Mouse (Mus musculus) midbrain, postnatal 0 days (tissue): ENCODE measurements at regions not wholly inside any gene's neighbourhood (a gene's known extent, or its start where the extent isn't known, plus 50 kb on each side); places are given as distances from the start of the nearest gene placed in this dataset.

ENCODE experiments used
- ATAC-seq: fragments of 200-750 bp; cut with Nextera tagmentation; 2 replicates; pipeline ENCODE4 v1.8.0; 2017; ENCODE audit warnings: moderate number of reproducible peaks, mild to moderate bottlenecking, moderate TSS enrichment, moderate library complexity; ENCODE audit not compliant: low FRiP score
- DNase-seq: peaks from one replicate; pipeline ENCODE4 v3.0.0-alpha.2; 2015; ENCODE audit warnings: low spot score
- H3K27ac ChIP-seq: fragments of 300-500 bp; sonication (generic); 2 replicates; pipeline ENCODE4 v1.5.1; 2014; ENCODE audit warnings: low read depth, mild to moderate bottlenecking, low read length, mixed read lengths
- H3K27me3 ChIP-seq: fragments of 300-500 bp; sonication (generic); 2 replicates; pipeline ENCODE4 v1.6.1; 2014; ENCODE audit warnings: low read length, control low read depth, mixed read lengths; ENCODE audit not compliant: insufficient read depth
- H3K36me3 ChIP-seq: fragments of 300-500 bp; sonication (generic); 2 replicates; pipeline ENCODE4 v1.6.1; 2014; ENCODE audit warnings: low read length, control low read depth, mixed read lengths; ENCODE audit not compliant: insufficient read depth
- H3K4me1 ChIP-seq: fragments of 300-500 bp; sonication (generic); 2 replicates; pipeline ENCODE4 v1.6.1; 2014; ENCODE audit warnings: mild to moderate bottlenecking, control low read depth, antibody characterized with exemption, low read length, mixed read lengths; ENCODE audit not compliant: insufficient read depth
- H3K4me2 ChIP-seq: fragments of 300-500 bp; sonication (generic); 2 replicates; pipeline ENCODE4 v1.6.1; 2014; ENCODE audit warnings: low read depth, mild to moderate bottlenecking, low read length, mixed read lengths; ENCODE audit not compliant: poor library complexity, severe bottlenecking
- H3K4me3 ChIP-seq: fragments of 300-500 bp; sonication (generic); 2 replicates; pipeline ENCODE4 v1.5.1; 2014; ENCODE audit warnings: low read depth, mild to moderate bottlenecking, low read length, moderate library complexity
- H3K9ac ChIP-seq: fragments of 300-500 bp; sonication (generic); replicated peaks from 2 replicates; pipeline ENCODE4 v1.6.1; 2014; ENCODE audit warnings: mild to moderate bottlenecking, low read length, moderate library complexity, mixed read lengths; ENCODE audit not compliant: poor library complexity, severe bottlenecking
- H3K9me3 ChIP-seq: fragments of 300-500 bp; sonication (generic); 2 replicates; pipeline ENCODE4 v1.6.1; 2016; ENCODE audit warnings: low read length, control low read depth
- CTCF ChIP-seq: IDR thresholded peaks from 2 replicates; pipeline ENCODE4 v1.5.1; 2016; ENCODE audit warnings: antibody characterized with exemption, mild to moderate bottlenecking
- WGBS: fragments of 180-500 bp; shearing (Covaris S2); extraction: QIAGEN DNeasy Blood & Tissue Kit; methylation state at CpG from one replicate; pipeline ENCODE4 v1.1.7; 2014; 5-methylcytosine and 5-hydroxymethylcytosine counted together

- WGBS = 93% methylated on average over 5 of the region's 5 CpGs
- Histone ChIP-seq H3K27me3 (no peaks in the 10 kb centered on the region), H3K9me3 (no peaks in the 10 kb centered on the region), H3K27ac (no peak overlapping the region), H3K4me3 (no peak overlapping the region), H3K4me2 (no peak overlapping the region), H3K36me3 (no peaks in the 10 kb centered on the region), H3K9ac (no peak overlapping the region), H3K4me1 (no peaks in the 10 kb centered on the region)
- DNase-seq (no peak), ATAC-seq (no peak)
- TF ChIP-seq CTCF = no peak
Observed at GRCm38 (mm10) chr19:54958328-54958727, 168.7 kb downstream of the Gpam start.

GRCm38 (mm10) chr19:54955096-54955495 lies 171.9 kb downstream of the Gpam start:
- Histone ChIP-seq H3K36me3 (no peaks in the 10 kb centered on the region), H3K4me3 (no peak overlapping the region), H3K4me1 (no peaks in the 10 kb centered on the region), H3K4me2 (no peak overlapping the region), H3K27ac (no peak overlapping the region), H3K9me3 (no peaks in the 10 kb centered on the region), H3K27me3 (no peaks in the 10 kb centered on the region), H3K9ac (no peak overlapping the region)
- DNase-seq (no peak), ATAC-seq (no peak)
- TF ChIP-seq CTCF = no peak
- WGBS = 58% methylated on average over 2 of the region's 2 CpGs

GRCm38 (mm10) chr19:54952546-54952945 lies 174.5 kb downstream of the Gpam start:
- DNase-seq (no peak), ATAC-seq (no peak)
- 70% methylated on average over 2 of the region's 2 CpGs for WGBS
- no peaks in the 10 kb centered on the region for H3K9me3 ChIP-seq
- no peaks in the 10 kb centered on the region for H3K36me3 ChIP-seq
- H3K4me2 ChIP-seq = no peak overlapping the region
- H3K4me3 ChIP-seq = no peak overlapping the region
- H3K27me3 ChIP-seq = no peaks in the 10 kb centered on the region
- 0 out of 2 replicates have a peak, but pooled peaks cover 3% of the 10 kb centered on the region for H3K4me1 ChIP-seq
- no peak overlapping the region for H3K9ac ChIP-seq
- no peak overlapping the region for H3K27ac ChIP-seq
- no peak for TF ChIP-seq CTCF

- H3K27me3 ChIP-seq = no peaks in the 10 kb centered on the region
- no peaks in the 10 kb centered on the region for H3K36me3 ChIP-seq
- H3K4me2 ChIP-seq = no peak overlapping the region
- WGBS = 34% methylated on average over 7 of the region's 7 CpGs
- H3K9me3 ChIP-seq = no peaks in the 10 kb centered on the region
- ATAC-seq (peak; percentile 70; the same call in 1 of the 2 replicates), DNase-seq (peak; percentile 64)
- 0 out of 2 replicates have a peak, but pooled peaks cover 3% of the 10 kb centered on the region for H3K4me1 ChIP-seq
- peak overlapping the region; percentile 55 for H3K27ac ChIP-seq
- no peak overlapping the region for H3K4me3 ChIP-seq
- no peak for TF ChIP-seq CTCF
- no peak overlapping the region for H3K9ac ChIP-seq
Observed at GRCm38 (mm10) chr19:54948359-54949127, 178.5 kb downstream of the Gpam start.

DNA sequence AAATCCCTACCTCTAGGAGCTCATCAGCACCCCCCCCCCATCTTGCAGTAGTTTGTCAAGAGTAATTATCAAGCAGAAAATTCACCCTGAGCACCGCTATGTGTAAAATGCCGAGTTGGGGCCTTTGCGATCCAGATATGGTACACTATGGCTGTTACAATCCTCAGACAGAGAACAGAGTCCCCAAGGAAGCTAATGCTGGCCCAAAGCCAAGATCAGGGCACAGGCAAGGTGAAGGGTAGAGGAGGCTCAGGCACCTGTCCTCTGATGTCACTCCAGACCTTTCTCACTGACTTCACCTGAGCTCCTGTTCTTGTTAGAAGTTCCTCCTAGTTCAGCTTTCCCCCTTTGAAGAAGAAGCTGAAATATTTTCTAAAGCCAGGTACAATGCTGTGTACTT lies 179.5 kb downstream of the Gpam start:
- H3K9me3 ChIP-seq = no peaks in the 10 kb centered on the region
- 87% methylated on average over 3 of the region's 3 CpGs for WGBS
- H3K4me2 ChIP-seq = no peak overlapping the region
- no peak overlapping the region for H3K9ac ChIP-seq
- ATAC-seq (no peak), DNase-seq (no peak)
- no peaks in the 10 kb centered on the region for H3K27me3 ChIP-seq
- H3K4me1 ChIP-seq = 0 out of 2 replicates have a peak, but pooled peaks cover 3% of the 10 kb centered on the region
- TF ChIP-seq CTCF = no peak
- no peaks in the 10 kb centered on the region for H3K36me3 ChIP-seq
- no peak overlapping the region for H3K4me3 ChIP-seq
- peak overlapping the region; percentile 43; the same call in 1 of the 2 replicates for H3K27ac ChIP-seq

GRCm38 (mm10) chr19:54932579-54932978 lies 194.5 kb downstream of the Gpam start:
- no peak overlapping the region for H3K9ac ChIP-seq
- no peak overlapping the region for H3K27ac ChIP-seq
- no peak for TF ChIP-seq CTCF
- no peak overlapping the region for H3K4me2 ChIP-seq
- DNase-seq = no peak
- no peaks in the 10 kb centered on the region for H3K9me3 ChIP-seq
- H3K4me3 ChIP-seq = no peak overlapping the region
- ATAC-seq = no peak
- WGBS = 70% methylated on average over 5 of the region's 5 CpGs
- H3K27me3 ChIP-seq = no peaks in the 10 kb centered on the region
- no peaks in the 10 kb centered on the region for H3K36me3 ChIP-seq
- no peaks in the 10 kb centered on the region for H3K4me1 ChIP-seq
